Mouse (Mus musculus) liver, embryonic 13.5 days (tissue): ENCODE results near the gene Vill. TPM values are rescaled to one million over a fixed set of nuclear protein-coding genes. Genes with fewer than 3 reads are reported as not detected.

Source experiments
- ATAC-seq: fragments of 200-750 bp; cut with Nextera tagmentation; 2 replicates; pipeline ENCODE4 v1.8.0; 2017; ENCODE audit warnings: low read depth, mild to moderate bottlenecking, moderate number of reproducible peaks, moderate library complexity
- DNase-seq: peaks from one replicate; pipeline ENCODE4 v3.0.0; 2022
- H3K27ac ChIP-seq: fragments of 300-500 bp; sonication (generic); 2 replicates; pipeline ENCODE4 v1.5.1; 2015; ENCODE audit warnings: moderate library complexity, mild to moderate bottlenecking, inconsistent platforms
- H3K27me3 ChIP-seq: fragments of 300-500 bp; sonication (generic); 2 replicates; pipeline ENCODE4 v1.6.1; 2015; ENCODE audit warnings: mild to moderate bottlenecking, inconsistent platforms
- H3K36me3 ChIP-seq: fragments of 300-500 bp; sonication (generic); 2 replicates; pipeline ENCODE4 v1.6.1; 2015; ENCODE audit warnings: mild to moderate bottlenecking, inconsistent platforms
- H3K4me1 ChIP-seq: fragments of 300-500 bp; sonication (generic); replicated peaks from 2 replicates; pipeline ENCODE4 v1.6.1; 2015; ENCODE audit warnings: inconsistent platforms
- H3K4me2 ChIP-seq: fragments of 300-500 bp; sonication (generic); 2 replicates; pipeline ENCODE4 v1.6.1; 2015; ENCODE audit warnings: inconsistent platforms, mild to moderate bottlenecking, moderate library complexity
- H3K4me3 ChIP-seq: fragments of 300-500 bp; sonication (generic); replicated peaks from 2 replicates; pipeline ENCODE4 v1.5.1; 2015; ENCODE audit warnings: mild to moderate bottlenecking, inconsistent platforms
- H3K9ac ChIP-seq: fragments of 300-500 bp; sonication (generic); 2 replicates; pipeline ENCODE4 v1.6.1; 2015; ENCODE audit warnings: mild to moderate bottlenecking, inconsistent platforms
- H3K9me3 ChIP-seq: fragments of 300-500 bp; sonication (generic); replicated peaks from 2 replicates; pipeline ENCODE4 v1.6.1; 2016; ENCODE audit warnings: inconsistent platforms
- WGBS: fragments of 180-500 bp; shearing (Covaris S2); methylation state at CpG from one replicate; pipeline ENCODE4 v1.1.7; 2015; ENCODE audit not compliant: insufficient replicate concordance; 5-methylcytosine and 5-hydroxymethylcytosine counted together
- polyA plus RNA-seq: library from polyadenylated mRNA; unstranded; fragments of >200 nt; fragmentation: Nextera tagmentation; extraction: Ambion mirVana; gene quantifications from 2 replicates; pipeline ENCODE4 v1.2.1, GENCODE M21; 2015

Gene Vill
- polyA plus RNA-seq = 7.6 and 7.7 TPM in 2 replicates

GRCm38 (mm10) chr9:119052154-119052944 is at the start of gene Vill:
Gene Vill, plus strand, starts transcription at chr9:119052778.
- Histone ChIP-seq H3K9me3 (no peaks in the 10 kb centered on the region), H3K4me1 (peaks cover 29% of the 10 kb centered on the region), H3K4me2 (peak within 1 kb of the TSS; percentile 54), H3K9ac (0 out of 2 replicates have a peak within 1 kb of the TSS, but pooled peaks have one; percentile 19), H3K36me3 (no peaks in the 10 kb centered on the region), H3K4me3 (peak within 1 kb of the TSS; percentile 39), H3K27me3 (peaks cover 32% of the 10 kb centered on the region), H3K27ac (no peak within 1 kb of the TSS)
- ATAC-seq (peak; percentile 49), DNase-seq (no peak)
- 29% methylated on average over 22 of the region's 22 CpGs for WGBS

- Histone ChIP-seq H3K4me1 (peaks cover 54% of the 10 kb centered on the region), H3K36me3 (no peaks in the 10 kb centered on the region), H3K9me3 (no peaks in the 10 kb centered on the region), H3K27ac (no peak overlapping the region), H3K4me3 (no peak overlapping the region), H3K4me2 (no peak overlapping the region), H3K27me3 (no peaks in the 10 kb centered on the region), H3K9ac (no peak overlapping the region)
- DNase-seq = no peak
- WGBS = 78% methylated on average over 23 of the region's 23 CpGs
- ATAC-seq = no peak
These were observed 48.4 kb upstream of the Vill start for GRCm38 (mm10) chr9:119003990-119004702.

DNA sequence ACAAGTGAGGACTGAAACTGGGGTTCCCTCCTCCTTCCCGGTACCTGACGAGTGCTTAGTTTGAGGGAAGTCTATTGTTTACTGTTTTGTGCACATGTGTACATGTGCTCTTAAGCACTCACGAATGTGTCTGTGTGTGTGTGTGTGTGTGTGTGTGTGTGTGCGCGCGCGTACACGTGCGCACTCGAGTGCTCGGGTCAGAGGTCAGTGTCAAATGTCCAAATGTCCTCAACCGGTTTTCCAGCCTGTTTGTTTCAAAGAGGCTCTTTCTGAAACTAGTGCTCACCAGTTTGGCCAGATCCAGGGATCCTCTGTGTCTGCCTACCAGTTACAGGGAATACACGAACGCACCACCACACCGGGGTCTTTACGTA is 47.9 kb upstream of the Vill start:
- Histone ChIP-seq H3K36me3 (no peaks in the 10 kb centered on the region), H3K4me3 (no peak overlapping the region), H3K4me2 (no peak overlapping the region), H3K9me3 (no peaks in the 10 kb centered on the region), H3K4me1 (peaks cover 50% of the 10 kb centered on the region), H3K27me3 (no peaks in the 10 kb centered on the region), H3K9ac (no peak overlapping the region), H3K27ac (no peak overlapping the region)
- 83% methylated on average over 16 of the region's 16 CpGs for WGBS
- no peak for ATAC-seq
- no peak for DNase-seq

DNA sequence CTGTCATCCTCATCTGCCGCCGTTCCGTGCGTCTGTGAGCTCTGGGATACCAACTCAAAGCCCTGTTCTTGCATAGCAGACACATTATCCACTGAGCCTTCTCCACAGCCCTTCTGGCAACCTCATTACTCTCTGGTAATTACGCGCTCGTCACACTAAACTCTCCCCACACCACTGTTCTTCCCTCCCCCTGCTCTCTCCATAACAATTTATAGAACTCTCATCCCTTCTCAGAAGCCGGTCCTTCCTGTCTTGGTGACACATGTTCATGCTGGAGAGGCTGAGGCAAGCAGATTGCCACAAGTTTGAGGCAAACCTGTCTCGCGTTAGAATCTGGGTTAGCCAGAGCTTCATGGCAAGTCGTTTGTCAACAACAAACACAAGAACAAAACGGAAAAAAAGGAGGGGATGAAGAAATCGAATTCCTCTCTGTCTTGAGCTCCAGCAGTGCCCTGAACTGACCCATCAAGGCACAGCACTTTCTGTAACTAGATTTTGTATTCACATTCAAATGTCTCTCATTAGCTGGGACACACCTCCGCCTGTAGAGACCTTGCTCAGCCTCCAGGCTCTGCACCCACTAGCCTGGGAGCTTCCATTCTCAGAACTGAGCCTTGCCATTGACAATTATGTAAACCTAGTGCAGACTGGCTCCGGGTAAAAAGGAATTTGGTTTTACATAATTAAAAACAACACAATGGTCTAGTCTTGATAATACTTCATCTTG is 47.1 kb upstream of the Vill start:
- 72% methylated on average over 15 of the region's 15 CpGs for WGBS
- H3K36me3 ChIP-seq = no peaks in the 10 kb centered on the region
- peaks cover 49% of the 10 kb centered on the region for H3K4me1 ChIP-seq
- no peak overlapping the region for H3K27ac ChIP-seq
- H3K9me3 ChIP-seq = no peaks in the 10 kb centered on the region
- H3K9ac ChIP-seq = no peak overlapping the region
- no peaks in the 10 kb centered on the region for H3K27me3 ChIP-seq
- no peak for DNase-seq
- no peak for ATAC-seq
- no peak overlapping the region for H3K4me3 ChIP-seq
- H3K4me2 ChIP-seq = no peak overlapping the region

DNA sequence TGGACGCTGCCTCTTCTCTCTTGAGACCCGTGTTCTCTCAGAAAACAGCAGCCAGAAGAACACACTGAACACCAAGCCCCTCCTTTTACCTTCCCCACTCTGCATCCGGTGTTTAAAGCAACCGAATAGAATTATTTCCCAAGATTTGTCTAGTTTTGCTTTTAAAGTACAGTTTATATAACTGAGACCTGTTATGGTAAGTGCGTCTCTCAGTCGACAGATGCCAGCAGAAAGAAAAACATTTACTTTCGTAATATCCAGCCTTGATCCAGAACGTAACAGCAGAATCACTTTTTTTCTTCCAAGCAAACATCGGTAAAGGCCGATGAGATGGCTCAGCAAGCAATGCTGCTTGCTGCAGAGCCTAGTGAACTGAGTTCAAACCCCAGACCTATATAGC is 45.3 kb upstream of the Vill start:
- H3K27ac ChIP-seq = no peak overlapping the region
- H3K4me1 ChIP-seq = peaks cover 31% of the 10 kb centered on the region
- ATAC-seq (no peak), DNase-seq (no peak)
- H3K9ac ChIP-seq = no peak overlapping the region
- no peaks in the 10 kb centered on the region for H3K27me3 ChIP-seq
- 83% methylated on average over 10 of the region's 10 CpGs for WGBS
- no peak overlapping the region for H3K4me3 ChIP-seq
- no peaks in the 10 kb centered on the region for H3K9me3 ChIP-seq
- H3K36me3 ChIP-seq = 0 out of 2 replicates have a peak, but pooled peaks cover 4% of the 10 kb centered on the region
- H3K4me2 ChIP-seq = no peak overlapping the region

DNA sequence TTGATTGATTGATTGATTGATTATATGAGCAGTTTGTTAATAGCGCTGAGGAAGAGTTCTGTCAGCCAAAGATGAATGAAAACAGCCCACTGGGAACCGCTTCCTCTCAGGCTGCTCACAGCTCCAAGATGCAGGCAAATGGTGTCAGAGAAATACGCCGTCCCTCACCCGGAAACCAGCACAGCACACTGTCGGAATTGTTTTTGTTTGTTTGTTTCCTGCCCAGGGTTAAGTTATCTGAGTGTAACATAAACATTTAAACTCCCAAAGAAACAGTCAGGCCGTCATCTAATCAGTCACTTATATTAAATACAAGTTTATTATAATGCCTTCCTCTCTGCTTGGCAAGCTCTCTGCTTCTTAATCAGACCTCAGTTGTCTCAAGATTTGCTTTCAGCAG is 43.7 kb upstream of the Vill start:
- ATAC-seq = no peak
- Histone ChIP-seq H3K4me1 (peaks cover 19% of the 10 kb centered on the region), H3K4me3 (no peak overlapping the region), H3K4me2 (no peak overlapping the region), H3K9me3 (no peaks in the 10 kb centered on the region), H3K36me3 (peaks cover 12% of the 10 kb centered on the region; the same call in 1 of the 2 replicates), H3K27ac (no peak overlapping the region), H3K27me3 (no peaks in the 10 kb centered on the region), H3K9ac (no peak overlapping the region)
- no peak for DNase-seq
- 56% methylated on average over 7 of the region's 7 CpGs for WGBS

DNA sequence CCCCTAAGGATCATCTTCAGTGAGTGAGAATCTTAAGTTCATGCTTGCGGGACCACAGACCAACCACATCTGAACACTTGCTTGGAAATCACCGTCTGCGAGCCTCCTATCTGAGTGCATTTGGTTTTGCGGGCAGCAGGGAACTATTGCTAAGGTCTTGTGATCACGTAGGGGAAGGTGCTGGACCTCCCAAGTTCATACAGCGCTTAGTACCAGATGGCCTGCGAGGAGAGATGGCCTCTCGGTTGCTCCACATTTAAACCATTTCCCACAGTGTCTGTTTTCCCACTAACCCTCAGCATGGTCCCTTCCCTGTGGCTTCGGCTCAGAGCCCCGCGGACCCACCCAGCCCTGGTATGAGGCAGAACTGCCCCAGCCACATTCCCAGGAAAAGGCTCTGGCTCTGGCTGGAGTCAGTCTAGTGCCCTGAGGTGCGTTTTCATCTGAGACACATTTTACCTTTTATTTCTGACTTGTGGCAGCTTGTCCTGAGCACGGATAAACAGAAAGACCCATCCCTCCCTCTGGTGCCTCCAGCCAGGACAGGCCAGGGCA is 42.3 kb upstream of the Vill start:
- Histone ChIP-seq H3K4me3 (no peak overlapping the region), H3K36me3 (peaks cover 16% of the 10 kb centered on the region; the same call in 1 of the 2 replicates), H3K4me1 (peaks cover 5% of the 10 kb centered on the region), H3K27ac (no peak overlapping the region), H3K9me3 (no peaks in the 10 kb centered on the region), H3K9ac (no peak overlapping the region), H3K4me2 (no peak overlapping the region), H3K27me3 (no peaks in the 10 kb centered on the region)
- DNase-seq (no peak), ATAC-seq (no peak)
- 84% methylated on average over 13 of the region's 13 CpGs for WGBS

GRCm38 (mm10) chr9:119016785-119017507 is 35.6 kb upstream of the Vill start:
- Histone ChIP-seq H3K4me1 (no peaks in the 10 kb centered on the region), H3K9me3 (no peaks in the 10 kb centered on the region), H3K9ac (no peak overlapping the region), H3K27me3 (no peaks in the 10 kb centered on the region), H3K4me2 (no peak overlapping the region), H3K36me3 (peaks cover 19% of the 10 kb centered on the region), H3K4me3 (no peak overlapping the region), H3K27ac (no peak overlapping the region)
- DNase-seq (no peak), ATAC-seq (no peak)
- WGBS = 70% methylated on average over 7 of the region's 7 CpGs

DNA sequence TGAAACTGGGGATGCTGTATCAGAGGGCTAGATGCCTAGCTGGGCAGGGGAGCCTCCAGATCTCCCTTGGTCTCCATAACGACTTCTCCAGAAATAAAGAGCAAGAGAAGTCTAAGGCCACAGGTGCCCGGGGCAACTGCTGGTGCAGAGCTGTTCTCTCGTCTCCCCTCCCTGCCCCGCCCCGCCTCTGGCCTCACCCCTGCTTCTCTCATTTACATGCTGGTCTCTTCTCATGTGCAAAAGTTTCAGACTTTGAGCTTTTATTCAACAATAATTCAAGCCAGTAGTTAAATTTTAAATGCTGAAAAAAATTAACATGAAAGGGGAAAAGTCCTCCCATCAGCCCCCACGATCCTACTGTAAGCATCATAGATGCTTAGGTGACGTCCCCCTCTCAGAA is 30.8 kb upstream of the Vill start:
- ATAC-seq = no peak
- no peak overlapping the region for H3K9ac ChIP-seq
- H3K4me3 ChIP-seq = no peak overlapping the region
- H3K36me3 ChIP-seq = peaks cover 4% of the 10 kb centered on the region
- no peak for DNase-seq
- no peaks in the 10 kb centered on the region for H3K9me3 ChIP-seq
- H3K27ac ChIP-seq = no peak overlapping the region
- peaks cover 7% of the 10 kb centered on the region for H3K4me1 ChIP-seq
- H3K27me3 ChIP-seq = no peaks in the 10 kb centered on the region
- 65% methylated on average over 7 of the region's 7 CpGs for WGBS
- H3K4me2 ChIP-seq = no peak overlapping the region

DNA sequence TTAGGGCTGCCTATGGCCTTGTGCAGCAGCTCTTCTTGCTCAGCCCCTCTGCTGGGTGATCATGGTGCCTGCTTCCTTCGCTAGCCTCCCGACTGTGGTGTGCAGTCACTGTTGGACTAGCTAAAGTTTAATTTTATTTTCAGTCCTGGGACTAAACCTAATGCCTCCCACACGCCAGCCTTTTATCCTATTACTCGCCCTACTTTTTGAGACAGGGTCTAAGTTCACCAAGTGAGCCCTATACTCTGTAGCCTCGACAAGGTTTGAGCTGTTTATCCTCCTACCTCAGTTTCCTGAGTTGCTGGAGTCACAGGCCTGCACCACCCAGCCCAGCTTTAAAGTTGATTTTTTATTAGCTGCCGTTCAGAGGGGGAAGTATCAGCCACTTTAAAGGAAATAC is 27.3 kb upstream of the Vill start:
- Histone ChIP-seq H3K4me1 (peaks cover 7% of the 10 kb centered on the region), H3K4me3 (no peak overlapping the region), H3K9ac (no peak overlapping the region), H3K27ac (no peak overlapping the region), H3K9me3 (no peaks in the 10 kb centered on the region), H3K36me3 (peaks cover 9% of the 10 kb centered on the region), H3K4me2 (no peak overlapping the region), H3K27me3 (no peaks in the 10 kb centered on the region)
- no peak for DNase-seq
- WGBS = 58% methylated on average over 6 of the region's 6 CpGs
- ATAC-seq = no peak
